Mouse (Mus musculus) c-Kit-positive CD71-negative TER-119-negative erythroid progenitor cells, embryonic 14.5 days (primary cell): Measurements from ENCODE around the gene Rbfox2.

ENCODE experiments used
- DNase-seq: peaks from one replicate; pipeline ENCODE4 v3.0.0-alpha.2; 2013; ENCODE audit warnings: low read depth

Gene Rbfox2

GRCm38 (mm10) chr15:77331444-77331843 lies 24.6 kb upstream of the Rbfox2 start:
- no peak for DNase-seq

- DNase-seq, result no peak
Observed at GRCm38 (mm10) chr15:77329681-77330180, 22.9 kb upstream of the Rbfox2 start.

GRCm38 (mm10) chr15:77326361-77326760 lies 19.6 kb upstream of the Rbfox2 start:
- no peak for DNase-seq

- no peak for DNase-seq
Observed at GRCm38 (mm10) chr15:77324426-77324825, 17.6 kb upstream of the Rbfox2 start.

- no peak for DNase-seq
Observed at GRCm38 (mm10) chr15:77323226-77323625, 16.4 kb upstream of the Rbfox2 start.

GRCm38 (mm10) chr15:77313701-77314100 lies 6.9 kb upstream of the Rbfox2 start:
- DNase-seq, result no peak

GRCm38 (mm10) chr15:77312796-77313195 lies 6.0 kb upstream of the Rbfox2 start:
- DNase-seq, result no peak

GRCm38 (mm10) chr15:77307767-77308495 lies 1.1 kb upstream of the Rbfox2 start:
- no peak for DNase-seq

GRCm38 (mm10) chr15:77305852-77306546 lies 805 bp downstream of the Rbfox2 start:
- DNase-seq, result no peak

GRCm38 (mm10) chr15:77304960-77305359 lies 1.8 kb downstream of the Rbfox2 start:
- DNase-seq, result no peak

GRCm38 (mm10) chr15:77301122-77301521 lies 5.7 kb downstream of the Rbfox2 start:
- no peak for DNase-seq

- no peak for DNase-seq
Observed at GRCm38 (mm10) chr15:77298564-77298963, 8.2 kb downstream of the Rbfox2 start.

- DNase-seq, result no peak
Observed at GRCm38 (mm10) chr15:77296635-77297034, 10.2 kb downstream of the Rbfox2 start.

GRCm38 (mm10) chr15:77293493-77293892 lies 13.3 kb downstream of the Rbfox2 start:
- DNase-seq, result no peak

- no peak for DNase-seq
Observed at GRCm38 (mm10) chr15:77292381-77292780, 14.4 kb downstream of the Rbfox2 start.

- no peak for DNase-seq
Observed at GRCm38 (mm10) chr15:77291471-77291870, 15.3 kb downstream of the Rbfox2 start.

- DNase-seq, result no peak
Observed at GRCm38 (mm10) chr15:77290352-77290751, 16.5 kb downstream of the Rbfox2 start.

- no peak for DNase-seq
Observed at GRCm38 (mm10) chr15:77280130-77280529, 26.7 kb downstream of the Rbfox2 start.

GRCm38 (mm10) chr15:77278825-77279224 lies 28.0 kb downstream of the Rbfox2 start:
- DNase-seq, result no peak

GRCm38 (mm10) chr15:77276838-77277725 lies 29.7 kb downstream of the Rbfox2 start:
- DNase-seq, result no peak

- DNase-seq, result no peak
Observed at GRCm38 (mm10) chr15:77276300-77276699, 30.5 kb downstream of the Rbfox2 start.

- DNase-seq, result no peak
Observed at GRCm38 (mm10) chr15:77275572-77275971, 31.2 kb downstream of the Rbfox2 start.
